Mouse (Mus musculus): ENCODE data around the gene Folr1. TPM values are rescaled to one million over a fixed set of nuclear protein-coding genes. Genes with fewer than 3 reads are reported as not detected.

Folr1 gene
- under 1 TPM; 0.27 to 0.33 TPM for total RNA-seq (2021)

DNA sequence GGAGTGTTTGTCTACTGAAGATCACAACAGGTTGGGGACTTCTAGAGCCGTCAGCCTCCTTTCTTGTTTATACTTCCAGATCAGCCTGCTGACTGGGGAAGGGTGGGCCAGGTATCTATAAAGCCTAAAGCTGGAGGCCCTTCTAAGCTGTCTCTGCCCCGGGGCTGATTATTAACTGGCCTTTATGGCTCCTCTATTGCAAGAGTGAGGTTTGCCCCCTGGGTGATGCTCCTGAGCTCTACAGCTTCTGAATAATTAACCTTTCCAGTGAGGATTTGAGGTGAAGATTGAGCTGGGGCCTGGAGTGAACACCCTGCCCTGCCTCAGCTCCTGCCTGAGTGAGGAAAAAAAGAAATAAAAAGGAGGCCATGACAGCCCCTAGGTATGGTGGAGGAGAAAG lies at the start of gene Folr1:
Gene Folr1 (minus strand): TSS at position 160 of the 400 bp plus-strand sequence.
- DNase-seq: no peak
- intact Hi-C loops (cut with DNase I): no loop called here

GRCm38 (mm10) chr7:101918071-101918470 lies 47.5 kb upstream of the Folr1 start:
- intact Hi-C loops (cut with DNase I): loop anchor here (1.0 to 5.0 kb wide), 2 partner anchors 119 to 161 kb away; no protein-coding TSS in a partner anchor
- DNase-seq: peak; percentile 65 to 72

DNA sequence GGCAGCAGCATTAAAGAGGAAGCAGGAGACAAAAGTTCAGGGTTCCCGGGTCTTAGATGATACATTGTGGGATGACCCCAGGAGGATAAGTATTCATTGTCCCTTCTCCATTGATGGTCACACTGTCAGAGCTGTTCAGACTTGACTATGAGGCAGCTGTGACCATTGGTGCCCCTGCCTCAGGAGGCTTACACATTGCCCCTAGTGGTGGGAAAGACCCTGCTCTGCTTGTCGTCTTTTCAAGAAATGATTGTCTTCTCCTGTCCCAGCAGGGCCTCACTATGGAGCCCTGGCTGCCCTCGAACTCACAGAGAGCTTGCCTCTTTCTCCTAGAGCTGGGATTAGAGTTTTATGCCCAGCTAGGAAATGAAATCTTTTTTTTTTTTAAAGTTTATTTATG lies 41.4 kb upstream of the Folr1 start:
- intact Hi-C loops (cut with DNase I): no loop called here
- no peak for DNase-seq

GRCm38 (mm10) chr7:101910138-101910537 lies 39.5 kb upstream of the Folr1 start:
- DNase-seq: peak in 1 of 2 experiments; percentile 9
- intact Hi-C loops (cut with DNase I): no loop called here

DNA sequence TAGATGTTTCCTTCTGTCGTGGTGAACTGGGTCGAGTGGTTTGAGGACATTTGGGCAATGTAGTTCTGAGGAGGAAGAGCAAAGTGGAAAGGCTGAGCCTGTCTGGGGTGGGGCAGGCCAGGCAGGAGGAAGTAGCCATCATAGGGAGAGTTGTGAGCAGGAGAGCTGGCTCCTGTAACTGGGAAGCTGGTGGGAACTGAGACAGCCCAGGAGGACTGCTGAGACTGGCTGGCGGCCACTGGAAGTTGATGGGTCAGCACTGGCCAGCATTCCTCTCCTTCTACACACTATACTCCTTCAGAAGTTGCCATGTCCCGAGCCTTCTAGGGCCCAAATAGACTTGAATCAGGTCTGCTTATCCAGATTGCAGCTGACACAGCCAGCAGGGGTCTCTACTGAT lies 37.8 kb upstream of the Folr1 start:
- DNase-seq: peak in 1 of 2 experiments; percentile 22
- intact Hi-C loops (cut with DNase I): loop anchor here (2.0 kb wide), 1 partner anchor 24 kb away; the partner anchor contains the start of gene Lrrc51

DNA sequence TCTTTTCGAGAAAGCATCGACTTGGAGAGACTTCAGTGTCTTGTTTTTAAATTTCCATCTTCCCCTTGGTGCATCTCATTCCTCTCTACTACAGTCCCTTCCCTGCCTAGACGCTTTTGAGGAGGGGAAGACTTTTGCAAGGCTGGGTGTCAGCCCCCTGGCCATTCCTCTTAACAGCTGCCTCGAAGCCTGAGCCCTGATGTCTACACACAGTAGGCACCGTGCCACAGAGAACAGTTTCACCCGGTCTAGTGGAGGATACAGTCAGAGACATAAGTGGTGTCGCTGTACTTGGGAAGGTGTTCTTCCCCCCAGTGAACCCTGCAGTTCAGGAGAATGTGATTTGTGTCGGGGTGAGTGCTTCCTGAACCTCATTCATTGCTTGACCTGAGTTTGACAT lies 36.1 kb upstream of the Folr1 start:
- intact Hi-C loops (cut with DNase I): no loop called here
- peak in 1 of 2 experiments; percentile 10 for DNase-seq

DNA sequence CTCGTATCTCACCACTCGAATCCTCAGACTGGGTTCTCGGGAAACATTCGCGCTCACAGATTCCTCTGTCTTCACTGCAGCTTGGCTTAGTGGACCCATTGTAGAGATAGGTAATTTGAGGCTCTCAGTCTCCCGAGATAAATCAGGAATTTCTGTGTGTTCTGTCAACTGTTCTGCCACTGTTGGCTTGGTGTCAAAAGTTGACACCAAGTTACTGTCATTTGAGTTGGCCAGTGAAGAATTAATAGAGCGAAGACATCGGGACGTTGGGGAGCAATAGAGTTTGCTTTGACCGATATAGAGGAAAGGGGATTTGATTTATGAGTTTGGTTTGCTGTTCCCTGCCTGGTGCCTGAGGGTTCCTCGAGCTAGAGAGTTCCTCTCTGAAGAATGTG lies 35.7 kb upstream of the Folr1 start, which contains the start of gene Tomt:
Gene Tomt (minus strand): TSS at position 73 of the 395 bp plus-strand sequence.
- no peak for DNase-seq
- intact Hi-C loops (cut with DNase I): no loop called here

DNA sequence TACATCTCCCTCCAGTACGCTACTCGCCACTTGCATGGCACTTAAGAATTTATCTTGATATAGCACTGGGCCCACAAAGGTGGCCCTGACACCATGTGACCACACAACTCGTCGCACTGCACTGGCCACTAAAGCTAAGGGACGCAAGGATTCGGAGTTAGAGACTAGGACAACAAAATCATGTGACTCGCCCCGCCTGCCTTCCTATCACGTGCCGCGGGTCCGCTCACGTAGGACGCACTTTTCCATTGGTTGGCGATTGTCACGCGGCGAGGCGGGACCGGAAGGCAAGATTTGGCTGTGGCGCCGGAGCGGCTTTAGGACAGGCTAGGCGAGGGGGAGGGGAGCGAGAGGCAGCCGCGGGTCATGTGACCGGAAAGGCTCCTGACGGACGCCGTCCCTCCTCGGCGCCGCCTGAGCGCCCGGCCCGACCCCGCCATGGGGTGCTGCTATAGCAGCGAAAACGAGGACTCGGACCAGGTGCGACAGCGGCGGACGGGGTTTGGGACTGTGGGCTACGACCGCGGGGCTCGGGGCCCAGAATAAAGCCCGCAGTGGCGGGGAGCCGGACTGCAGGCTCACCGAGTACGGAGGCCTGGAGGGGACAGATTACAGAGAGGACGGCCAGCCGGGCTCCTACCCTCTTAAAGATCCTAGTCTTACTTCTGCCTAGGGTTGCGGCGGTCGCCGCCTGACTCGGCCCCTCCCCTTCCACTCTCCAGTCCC lies 35.1 kb upstream of the Folr1 start, which contains the start of gene Lamtor1:
Gene Lamtor1 (plus strand): TSS at position 344 of the 726 bp plus-strand sequence.
- DNase-seq: peak; percentile 98 to 100
- intact Hi-C loops (cut with DNase I): no loop called here

GRCm38 (mm10) chr7:101902846-101903245 lies 32.3 kb upstream of the Folr1 start:
- no peak for DNase-seq
- intact Hi-C loops (cut with DNase I): no loop called here

- intact Hi-C loops (cut with DNase I): no loop called here
Measured at GRCm38 (mm10) chr7:101901969-101902368, 31.4 kb upstream of the Folr1 start.

GRCm38 (mm10) chr7:101900331-101901097 lies 29.9 kb upstream of the Folr1 start:
- intact Hi-C loops (cut with DNase I): no loop called here
- DNase-seq: no peak

More at GRCm38 (mm10) chr7:101901969-101902368, 31.4 kb upstream of the Folr1 start:
- DNase-seq: no peak

- intact Hi-C loops (cut with DNase I): loop anchor here (1.0 kb wide), 1 partner anchor 37 kb away; the partner anchor contains the start of gene Lrrc51
- peak; percentile 94 to 96 for DNase-seq
Measured at GRCm38 (mm10) chr7:101896104-101897066, 25.8 kb upstream of the Folr1 start.

- DNase-seq: no peak
- intact Hi-C loops (cut with DNase I): loop anchor here (1.0 to 2.0 kb wide), 3 partner anchors 38 to 231 kb away; partner anchors contain the start of genes Inppl1 and Lrrc51
Measured at GRCm38 (mm10) chr7:101895695-101896094, 25.1 kb upstream of the Folr1 start.

DNA sequence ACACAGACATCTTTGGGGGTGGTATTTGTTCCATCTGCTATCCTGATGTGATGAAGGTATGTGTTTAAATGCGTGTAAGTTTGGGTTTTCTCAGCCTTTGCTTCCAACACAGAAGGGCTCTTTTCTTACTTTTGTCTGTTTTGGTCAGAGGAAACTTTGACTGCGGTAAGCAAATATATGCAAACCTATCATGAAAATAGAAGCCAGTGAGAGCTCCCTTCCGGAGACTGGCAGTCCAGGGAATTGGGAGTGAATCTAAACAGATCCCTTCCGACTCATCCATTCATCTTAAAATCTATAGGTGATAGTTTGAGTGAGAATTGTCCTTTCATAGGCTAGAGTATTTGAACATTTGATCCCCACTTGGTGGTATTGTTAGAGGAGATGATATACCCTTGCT lies 17.9 kb upstream of the Folr1 start:
- no peak for DNase-seq
- intact Hi-C loops (cut with DNase I): no loop called here

DNA sequence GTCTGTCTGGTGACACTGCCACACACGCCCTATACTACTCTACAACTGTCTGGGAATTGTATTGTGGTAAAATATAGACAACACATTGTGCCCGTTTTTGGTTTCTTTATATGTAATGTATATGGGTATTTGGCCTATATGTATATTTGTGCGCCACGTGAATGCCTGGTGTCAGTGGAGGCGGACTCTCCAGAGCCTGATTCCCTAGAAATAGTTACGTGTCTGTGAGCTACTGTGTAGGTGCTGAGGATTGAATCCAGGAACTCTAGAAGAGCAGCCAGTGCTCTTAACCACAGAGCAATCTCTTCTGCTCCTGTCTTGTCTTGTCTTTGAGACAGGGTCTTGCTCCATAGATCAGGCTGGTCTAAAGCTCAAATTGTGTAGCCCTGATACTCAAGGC lies 15.7 kb upstream of the Folr1 start:
- intact Hi-C loops (cut with DNase I): no loop called here

DNA sequence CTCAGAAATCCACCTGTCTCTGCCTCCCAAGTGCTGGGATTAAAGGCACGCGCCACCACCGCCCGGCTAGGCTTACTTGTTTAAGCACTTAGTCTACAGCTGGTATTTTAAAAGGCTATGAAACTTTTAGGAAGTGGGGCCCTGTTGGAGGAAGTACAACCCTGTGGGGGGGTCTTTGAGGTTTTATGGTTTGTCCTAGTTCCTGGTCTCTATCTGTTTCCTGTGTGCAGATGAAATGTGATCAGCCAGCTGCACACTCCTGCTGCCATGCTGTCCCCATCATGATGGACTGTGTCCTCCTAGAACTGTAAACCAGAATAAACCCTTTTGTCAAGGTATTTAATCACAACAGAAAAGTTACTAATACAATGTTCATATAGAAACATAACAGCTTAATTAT lies 13.6 kb upstream of the Folr1 start:
- DNase-seq: no peak
- intact Hi-C loops (cut with DNase I): no loop called here

More for the DNA sequence above, 15.7 kb upstream of the Folr1 start:
- no peak for DNase-seq

- no peak for DNase-seq
- intact Hi-C loops (cut with DNase I): no loop called here
Measured at GRCm38 (mm10) chr7:101882413-101883154, 12.0 kb upstream of the Folr1 start.

GRCm38 (mm10) chr7:101880855-101881254 lies 10.3 kb upstream of the Folr1 start:
- no peak for DNase-seq
- intact Hi-C loops (cut with DNase I): no loop called here

GRCm38 (mm10) chr7:101875978-101876377 lies 5.4 kb upstream of the Folr1 start:
- intact Hi-C loops (cut with DNase I): no loop called here
- no peak for DNase-seq

Measured in heart, postnatal 36 days (tissue).